Mouse (Mus musculus) limb, embryonic 12.5 days (tissue): ENCODE results near the gene Gpnmb. TPM values are rescaled to one million over a fixed set of nuclear protein-coding genes. Genes with fewer than 3 reads are reported as not detected.

ENCODE experiments used
- ATAC-seq: fragments of 200-750 bp; cut with Nextera tagmentation; 2 replicates; pipeline ENCODE4 v1.8.0; 2017; ENCODE audit warnings: low read depth, moderate TSS enrichment; ENCODE audit not compliant: insufficient number of reproducible peaks, insufficient read depth, low FRiP score, low TSS enrichment
- H3K27ac ChIP-seq: fragments of 300-500 bp; sonication (generic); 2 replicates; pipeline ENCODE4 v1.5.1; 2016; ENCODE audit warnings: mild to moderate bottlenecking, moderate library complexity
- H3K27me3 ChIP-seq: fragments of 300-500 bp; sonication (generic); 2 replicates; pipeline ENCODE4 v1.6.1; 2016; ENCODE audit warnings: mild to moderate bottlenecking, moderate library complexity
- H3K36me3 ChIP-seq: fragments of 300-500 bp; sonication (generic); 2 replicates; pipeline ENCODE4 v1.6.1; 2016; ENCODE audit warnings: mild to moderate bottlenecking, moderate library complexity
- H3K4me1 ChIP-seq: fragments of 300-500 bp; sonication (generic); replicated peaks from 2 replicates; pipeline ENCODE4 v1.6.1; 2016
- H3K4me2 ChIP-seq: fragments of 300-500 bp; sonication (generic); 2 replicates; pipeline ENCODE4 v1.6.1; 2016; ENCODE audit warnings: mild to moderate bottlenecking, moderate library complexity
- H3K4me3 ChIP-seq: fragments of 300-500 bp; sonication (generic); replicated peaks from 2 replicates; pipeline ENCODE4 v1.5.1; 2016; ENCODE audit warnings: mild to moderate bottlenecking
- H3K9ac ChIP-seq: fragments of 300-500 bp; sonication (generic); replicated peaks from 2 replicates; pipeline ENCODE4 v1.6.1; 2016; ENCODE audit warnings: mild to moderate bottlenecking, moderate library complexity
- H3K9me3 ChIP-seq: fragments of 300-500 bp; sonication (generic); 2 replicates; pipeline ENCODE4 v1.6.1; 2016; ENCODE audit warnings: mild to moderate bottlenecking, moderate library complexity
- WGBS: fragments of 180-500 bp; shearing (Covaris S2); methylation state at CpG from one replicate; pipeline ENCODE4 v1.1.7; 2016; 5-methylcytosine and 5-hydroxymethylcytosine counted together
- polyA plus RNA-seq: library from polyadenylated mRNA; unstranded; fragments of >200 nt; fragmentation: Nextera tagmentation; extraction: Ambion mirVana; gene quantifications from 2 replicates; pipeline ENCODE4 v1.2.1, GENCODE M21; 2016

Gene Gpnmb
- polyA plus RNA-seq, 1 experiment from 2014 or later: 0.59 TPM

DNA sequence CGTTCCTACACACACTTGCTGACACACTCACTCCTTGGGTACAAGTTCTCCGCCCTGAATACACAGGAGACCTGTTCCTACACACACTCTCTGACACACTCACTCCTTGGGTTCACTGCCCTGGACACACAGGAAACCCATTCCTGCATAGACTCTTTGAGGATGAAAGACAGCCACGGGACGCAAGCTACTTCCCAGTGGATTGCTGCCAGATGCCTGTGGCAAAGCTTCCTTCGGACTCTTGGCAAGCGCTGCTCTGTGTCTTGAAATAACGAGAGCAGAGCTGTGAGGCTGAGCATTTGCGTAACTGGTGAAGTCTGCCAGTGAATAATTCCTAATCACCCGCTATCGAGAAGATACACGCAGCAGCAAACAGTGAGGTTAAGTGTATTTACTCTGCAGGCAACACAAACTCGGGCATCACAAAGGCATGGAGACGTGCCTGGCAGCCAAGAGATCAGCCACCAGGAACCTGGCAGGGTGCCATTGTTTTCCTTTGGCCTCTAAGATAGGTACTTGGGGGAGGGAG is 60.7 kb downstream of the Gpnmb start:
- no peak for ATAC-seq
- Histone ChIP-seq H3K4me2 (no peak overlapping the region), H3K9me3 (no peaks in the 10 kb centered on the region), H3K4me1 (peaks cover 4% of the 10 kb centered on the region), H3K36me3 (peaks cover 90% of the 10 kb centered on the region), H3K9ac (no peak overlapping the region), H3K27me3 (no peaks in the 10 kb centered on the region), H3K4me3 (no peak overlapping the region), H3K27ac (no peak overlapping the region)
- 79% methylated on average over 13 of the region's 13 CpGs for whole genome bisulfite sequencing

DNA sequence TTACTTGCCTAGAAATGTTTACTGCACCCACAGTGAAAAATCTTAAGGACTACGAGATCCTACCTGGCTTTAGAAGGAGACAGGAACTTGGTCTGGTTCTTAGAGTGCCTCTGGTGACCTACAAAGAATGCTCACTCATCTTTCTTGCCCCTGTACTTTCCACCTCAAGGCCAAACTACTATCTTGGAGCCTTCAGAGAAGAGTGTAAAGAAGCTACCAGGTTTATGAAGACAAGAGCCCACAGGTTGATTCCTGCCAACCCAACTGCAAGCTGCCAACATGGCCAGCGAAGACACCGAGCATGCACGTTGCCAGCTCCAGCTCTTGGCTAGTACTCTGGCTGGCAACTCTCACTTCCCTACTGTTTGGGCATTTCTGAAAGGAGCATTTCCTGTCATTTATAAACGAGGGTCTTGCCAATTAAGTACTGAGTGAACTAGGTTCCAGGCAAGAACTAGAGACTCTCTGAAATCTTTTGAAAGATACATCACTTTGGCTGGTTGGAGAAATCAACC is 61.3 kb downstream of the Gpnmb start:
- Histone ChIP-seq H3K27me3 (no peaks in the 10 kb centered on the region), H3K4me1 (peaks cover 4% of the 10 kb centered on the region), H3K9me3 (no peaks in the 10 kb centered on the region), H3K36me3 (peaks cover 91% of the 10 kb centered on the region), H3K9ac (no peak overlapping the region), H3K27ac (no peak overlapping the region), H3K4me3 (no peak overlapping the region), H3K4me2 (no peak overlapping the region)
- 88% methylated on average over 5 of the region's 5 CpGs for WGBS
- ATAC-seq: no peak

DNA sequence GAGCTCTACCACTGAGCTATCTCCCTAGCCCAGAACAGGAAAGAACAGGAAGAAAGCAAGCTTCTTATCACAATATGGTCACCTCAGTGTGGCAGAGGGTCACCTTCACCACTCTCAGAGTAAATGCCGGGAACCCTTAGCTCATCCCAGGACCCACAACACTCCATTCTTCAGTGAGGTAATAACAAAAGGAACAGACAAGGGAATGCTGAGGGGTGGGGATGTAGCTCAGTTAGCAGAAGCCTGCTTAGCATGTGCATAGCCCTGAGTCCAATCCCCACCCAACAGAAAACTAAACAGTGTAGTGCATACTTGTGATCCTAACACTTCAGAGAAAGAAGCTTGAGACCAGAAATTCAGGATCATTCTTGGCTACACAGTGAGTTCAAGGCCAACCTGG is 62.7 kb downstream of the Gpnmb start:
- ATAC-seq: no peak
- WGBS: 97% methylated on average over 1 of the region's 1 CpGs
- H3K27ac ChIP-seq: no peak overlapping the region
- peaks cover 4% of the 10 kb centered on the region for H3K4me1 ChIP-seq
- H3K4me2 ChIP-seq: no peak overlapping the region
- H3K4me3 ChIP-seq: no peak overlapping the region
- no peaks in the 10 kb centered on the region for H3K27me3 ChIP-seq
- no peaks in the 10 kb centered on the region for H3K9me3 ChIP-seq
- peaks cover 89% of the 10 kb centered on the region for H3K36me3 ChIP-seq
- H3K9ac ChIP-seq: no peak overlapping the region

DNA sequence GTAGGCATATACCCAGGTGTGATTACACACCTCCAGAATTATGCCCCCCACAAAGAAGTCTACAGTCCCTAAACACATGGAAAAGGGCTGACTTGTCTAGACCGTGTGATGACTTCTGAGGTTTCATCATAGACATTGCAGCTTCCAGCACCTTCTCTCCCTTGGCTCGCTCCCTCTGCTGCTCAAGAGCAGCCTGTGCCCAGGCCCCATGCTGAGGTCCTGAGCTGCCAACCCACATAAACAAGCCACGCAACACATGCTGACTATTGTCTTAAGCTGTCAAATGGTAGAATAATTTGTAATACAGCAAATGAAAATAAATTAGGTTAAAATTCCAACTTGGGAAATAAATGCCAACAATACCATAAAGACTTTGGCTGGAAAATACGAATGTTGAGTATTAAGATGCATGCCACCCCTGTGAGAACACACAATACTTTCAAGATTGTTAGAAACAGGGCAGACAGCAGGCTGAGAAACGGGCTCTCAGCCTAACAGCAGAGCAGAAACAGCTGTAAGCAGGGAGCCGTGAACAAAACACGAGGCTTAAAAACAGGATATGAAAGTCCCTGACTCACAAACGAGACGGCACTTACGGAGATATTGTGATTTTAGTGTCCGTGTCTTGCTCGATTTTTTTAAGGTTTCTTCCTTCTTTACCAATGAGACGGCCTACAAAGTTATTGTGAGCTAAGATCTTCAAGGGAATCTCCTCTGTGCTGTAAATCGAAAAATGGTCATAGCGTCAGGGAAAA is 70.6 kb downstream of the Gpnmb start:
- Histone ChIP-seq H3K4me1 (no peaks in the 10 kb centered on the region), H3K4me3 (no peak overlapping the region), H3K36me3 (peaks cover 85% of the 10 kb centered on the region), H3K4me2 (no peak overlapping the region), H3K27ac (no peak overlapping the region), H3K9me3 (no peaks in the 10 kb centered on the region), H3K27me3 (no peaks in the 10 kb centered on the region), H3K9ac (no peak overlapping the region)
- ATAC-seq: no peak
- WGBS: 92% methylated on average over 15 of the region's 15 CpGs

DNA sequence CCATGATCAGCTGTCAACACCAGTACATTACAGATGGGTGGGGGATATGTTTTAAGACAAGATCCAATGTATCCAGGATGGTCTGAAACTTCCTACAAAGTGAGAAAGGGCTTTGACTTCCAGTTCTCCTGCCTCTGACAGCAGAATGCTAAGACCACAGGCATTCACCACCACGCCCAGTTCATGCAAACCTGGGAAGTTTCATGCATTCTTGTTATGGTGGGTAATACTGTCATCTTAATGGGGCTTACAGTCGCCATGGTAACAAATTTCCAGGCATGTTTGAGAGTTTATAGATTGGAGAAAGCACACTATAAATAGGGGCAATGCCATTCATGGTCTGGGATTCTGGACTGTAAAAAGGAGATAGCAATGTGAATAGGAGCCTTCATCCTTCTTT is 72.8 kb downstream of the Gpnmb start:
- no peak overlapping the region for H3K4me3 ChIP-seq
- H3K36me3 ChIP-seq: peaks cover 66% of the 10 kb centered on the region
- no peak overlapping the region for H3K27ac ChIP-seq
- 87% methylated on average over 2 of the region's 2 CpGs for WGBS
- no peaks in the 10 kb centered on the region for H3K9me3 ChIP-seq
- ATAC-seq: no peak
- H3K4me2 ChIP-seq: no peak overlapping the region
- no peaks in the 10 kb centered on the region for H3K27me3 ChIP-seq
- no peak overlapping the region for H3K9ac ChIP-seq
- H3K4me1 ChIP-seq: peaks cover 6% of the 10 kb centered on the region; the same call in 1 of the 2 replicates

DNA sequence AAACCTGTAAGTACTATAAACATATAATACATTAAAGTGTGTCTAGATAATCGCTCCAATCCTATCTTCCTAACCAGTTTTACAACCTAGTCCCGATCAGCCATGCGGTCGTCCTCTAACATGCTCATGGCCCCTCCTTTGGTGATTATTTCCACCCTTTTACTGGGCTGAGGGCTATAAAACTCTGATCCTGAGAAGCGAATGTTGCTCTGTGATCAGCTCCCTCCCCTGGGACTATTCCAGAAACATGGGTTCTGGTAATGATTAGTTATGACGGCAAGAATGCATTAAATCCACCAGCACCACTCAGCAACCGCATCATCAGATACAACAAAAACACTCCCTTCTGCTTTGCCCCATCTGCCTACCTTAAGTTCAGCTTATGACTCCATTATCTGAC is 77.5 kb downstream of the Gpnmb start:
- no peaks in the 10 kb centered on the region for H3K27me3 ChIP-seq
- H3K9ac ChIP-seq: no peak overlapping the region
- ATAC-seq: no peak; the same call in 1 of the 2 replicates
- H3K4me2 ChIP-seq: no peak overlapping the region
- H3K27ac ChIP-seq: no peak overlapping the region
- H3K4me3 ChIP-seq: no peak overlapping the region
- H3K9me3 ChIP-seq: no peaks in the 10 kb centered on the region
- peaks cover 13% of the 10 kb centered on the region for H3K4me1 ChIP-seq
- H3K36me3 ChIP-seq: peaks cover 54% of the 10 kb centered on the region
- 20% methylated on average over 7 of the region's 7 CpGs for WGBS

DNA sequence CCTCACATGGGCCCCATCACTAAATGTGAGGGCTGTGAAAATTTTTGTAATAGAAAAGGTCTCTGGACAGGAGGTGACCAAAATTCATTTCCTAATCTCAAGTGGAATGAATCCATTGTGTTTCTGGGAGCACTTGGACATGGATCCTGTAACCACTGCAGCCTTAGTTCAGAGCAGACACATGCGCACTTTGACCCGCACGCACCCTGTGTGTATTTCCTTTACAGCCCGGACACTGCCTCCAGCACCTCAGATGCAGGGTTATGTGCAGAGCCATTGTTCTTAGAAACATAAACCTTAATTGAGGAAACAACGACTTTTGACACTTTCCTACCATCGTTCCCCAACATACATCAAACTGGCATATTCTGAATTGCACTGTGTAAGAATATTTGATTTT is 78.1 kb downstream of the Gpnmb start:
- Histone ChIP-seq H3K4me3 (no peak overlapping the region), H3K9ac (no peak overlapping the region), H3K4me2 (no peak overlapping the region), H3K36me3 (peaks cover 48% of the 10 kb centered on the region), H3K27me3 (no peaks in the 10 kb centered on the region), H3K4me1 (peaks cover 13% of the 10 kb centered on the region), H3K9me3 (no peaks in the 10 kb centered on the region), H3K27ac (no peak overlapping the region)
- WGBS: 64% methylated on average over 6 of the region's 6 CpGs
- no peak for ATAC-seq

DNA sequence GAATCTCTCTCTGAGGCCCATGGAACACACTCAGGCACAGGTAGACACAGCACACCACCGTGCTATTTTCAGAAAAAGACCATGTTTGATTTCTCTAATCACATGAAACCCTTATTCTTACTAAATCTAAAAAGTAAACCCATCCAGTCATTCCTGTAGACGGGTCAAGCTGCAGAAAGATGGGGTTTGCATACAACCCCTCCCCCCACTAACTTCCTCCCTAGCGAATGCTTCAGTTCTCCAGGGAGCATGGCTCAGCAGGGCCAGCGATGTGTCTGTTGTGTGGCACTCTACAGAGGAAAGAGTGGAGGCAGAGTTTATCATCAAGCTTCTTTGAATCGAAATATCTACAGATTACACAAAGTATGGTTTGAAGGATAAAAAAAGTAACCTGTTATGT is 79.2 kb downstream of the Gpnmb start:
- H3K27me3 ChIP-seq: no peaks in the 10 kb centered on the region
- no peaks in the 10 kb centered on the region for H3K9me3 ChIP-seq
- no peak overlapping the region for H3K4me2 ChIP-seq
- H3K4me1 ChIP-seq: peaks cover 13% of the 10 kb centered on the region
- no peak overlapping the region for H3K4me3 ChIP-seq
- 77% methylated on average over 5 of the region's 5 CpGs for WGBS
- peaks cover 44% of the 10 kb centered on the region for H3K36me3 ChIP-seq
- no peak for ATAC-seq
- H3K9ac ChIP-seq: no peak overlapping the region
- H3K27ac ChIP-seq: no peak overlapping the region

DNA sequence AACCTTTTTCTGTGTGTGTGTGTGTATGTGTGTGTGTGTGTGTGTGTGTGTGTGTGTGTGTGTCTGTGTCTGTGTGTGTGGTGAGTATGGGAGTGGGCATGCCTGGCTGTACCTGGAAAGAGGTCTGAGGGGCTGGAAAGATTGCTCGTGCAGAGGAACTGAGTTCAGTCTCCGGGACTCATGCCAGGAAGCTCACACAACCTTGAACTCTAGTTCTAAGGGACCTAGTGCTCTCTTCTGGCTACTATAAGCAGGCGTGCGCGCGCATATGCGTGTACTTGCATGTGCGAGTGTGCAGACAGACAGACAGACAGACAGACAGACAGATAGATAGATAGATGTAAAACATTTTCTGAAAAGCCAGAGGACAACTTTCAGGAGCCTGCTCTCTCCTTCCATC is 79.9 kb downstream of the Gpnmb start:
- Histone ChIP-seq H3K36me3 (peaks cover 41% of the 10 kb centered on the region), H3K4me3 (no peak overlapping the region), H3K27me3 (no peaks in the 10 kb centered on the region), H3K9me3 (no peaks in the 10 kb centered on the region), H3K4me2 (no peak overlapping the region), H3K27ac (no peak overlapping the region), H3K9ac (no peak overlapping the region), H3K4me1 (peaks cover 13% of the 10 kb centered on the region)
- WGBS: 95% methylated on average over 8 of the region's 8 CpGs
- ATAC-seq: no peak

DNA sequence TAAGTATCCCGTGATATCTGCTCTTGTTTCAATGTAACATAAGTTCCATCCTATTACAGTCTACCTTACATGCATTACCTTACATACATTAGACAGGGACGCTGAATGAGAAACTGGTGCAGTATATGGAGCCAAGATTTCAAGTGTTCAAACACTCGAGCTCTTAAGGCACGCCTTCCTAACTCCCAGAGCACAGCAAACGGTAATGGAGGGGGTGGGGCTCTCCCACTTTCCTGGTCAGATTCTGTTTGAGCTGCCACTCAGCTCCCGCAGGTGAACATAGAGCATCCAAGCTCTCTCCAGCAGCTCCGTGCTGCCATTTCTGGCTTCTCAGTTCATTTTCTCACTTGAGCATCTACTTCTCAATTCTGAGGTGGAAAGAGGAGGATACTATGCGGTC is 82.1 kb downstream of the Gpnmb start:
- peaks cover 13% of the 10 kb centered on the region for H3K4me1 ChIP-seq
- H3K27ac ChIP-seq: no peak overlapping the region
- no peak overlapping the region for H3K9ac ChIP-seq
- H3K9me3 ChIP-seq: no peaks in the 10 kb centered on the region
- no peaks in the 10 kb centered on the region for H3K27me3 ChIP-seq
- no peak overlapping the region for H3K4me2 ChIP-seq
- H3K36me3 ChIP-seq: peaks cover 44% of the 10 kb centered on the region
- H3K4me3 ChIP-seq: no peak overlapping the region
- ATAC-seq: no peak
- 80% methylated on average over 8 of the region's 8 CpGs for WGBS

DNA sequence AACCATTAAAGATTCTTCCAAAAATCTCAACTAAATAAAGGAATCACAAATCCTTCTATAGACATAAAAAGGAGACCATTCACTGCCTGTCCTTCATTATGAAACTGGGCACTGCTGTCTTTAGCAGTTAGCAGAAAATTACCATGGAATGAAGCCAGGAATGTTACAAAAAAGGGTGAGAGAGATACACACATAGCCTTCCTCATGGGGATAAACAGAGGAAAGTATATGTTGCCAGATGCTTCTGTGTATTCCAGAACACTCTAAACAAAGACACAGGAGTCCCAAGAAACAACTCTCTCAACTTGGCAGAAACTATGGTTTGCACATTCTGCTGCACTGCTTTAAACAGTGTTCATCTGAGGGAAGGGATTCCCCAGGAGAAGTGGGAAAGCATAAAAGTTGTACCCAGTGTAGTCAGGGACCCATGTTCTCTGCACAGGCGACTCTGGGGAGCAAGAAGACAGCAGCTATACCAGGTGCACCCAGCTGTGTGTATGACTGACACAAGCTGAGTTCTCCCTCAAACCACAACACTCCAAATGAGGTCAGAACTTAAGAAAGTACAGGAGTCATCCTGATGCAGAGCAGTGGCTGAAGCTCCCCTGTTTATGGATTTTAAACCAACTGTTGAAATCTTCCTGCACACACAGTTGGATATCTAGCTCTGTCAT is 83.3 kb downstream of the Gpnmb start:
- Histone ChIP-seq H3K9me3 (no peaks in the 10 kb centered on the region), H3K4me3 (no peak overlapping the region), H3K4me2 (no peak overlapping the region), H3K27ac (no peak overlapping the region), H3K9ac (no peak overlapping the region), H3K27me3 (no peaks in the 10 kb centered on the region), H3K4me1 (peaks cover 6% of the 10 kb centered on the region; the same call in 1 of the 2 replicates), H3K36me3 (peaks cover 44% of the 10 kb centered on the region)
- no peak for ATAC-seq
- 83% methylated on average over 1 of the region's 1 CpGs for WGBS
